Mouse (Mus musculus) CD8-positive naive resting alpha-beta T cell, adult 2 months (primary cell): ENCODE measurements around the gene B230217C12Rik.
"Not testable (repeated sequence)": the region's sequence is repeated elsewhere in the genome, so short reads cannot be mapped to it uniquely, and the experiment has no call there.

Experiments used
- DNase-seq, 2 experiments: peaks; one replicate each; pipeline ENCODE4 v3.0.0; 2022; ENCODE audit warnings: low read depth in 2 of 2, low spot score in 2 of 2

B230217C12Rik gene

DNA sequence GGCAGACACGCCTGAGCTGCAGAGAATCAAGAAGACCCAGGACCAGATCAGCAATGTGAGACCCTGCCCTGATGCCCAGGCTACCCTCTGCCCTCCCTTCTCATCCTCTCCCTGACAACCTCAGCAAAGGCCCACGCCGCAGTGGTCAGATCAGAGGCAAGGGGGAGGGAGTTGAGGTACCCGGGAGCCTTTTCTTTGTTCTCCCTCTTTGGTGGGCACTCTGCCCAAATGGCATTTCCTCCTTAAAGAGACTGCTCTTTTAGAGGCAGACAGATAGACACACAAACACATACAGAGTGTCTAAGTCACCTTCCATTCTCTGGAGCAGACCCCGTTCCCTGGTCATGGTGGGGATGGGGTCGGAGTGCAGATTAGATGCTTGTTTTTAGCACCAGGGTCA is 15.7 kb upstream of the B230217C12Rik start:
- no peak for DNase-seq

DNA sequence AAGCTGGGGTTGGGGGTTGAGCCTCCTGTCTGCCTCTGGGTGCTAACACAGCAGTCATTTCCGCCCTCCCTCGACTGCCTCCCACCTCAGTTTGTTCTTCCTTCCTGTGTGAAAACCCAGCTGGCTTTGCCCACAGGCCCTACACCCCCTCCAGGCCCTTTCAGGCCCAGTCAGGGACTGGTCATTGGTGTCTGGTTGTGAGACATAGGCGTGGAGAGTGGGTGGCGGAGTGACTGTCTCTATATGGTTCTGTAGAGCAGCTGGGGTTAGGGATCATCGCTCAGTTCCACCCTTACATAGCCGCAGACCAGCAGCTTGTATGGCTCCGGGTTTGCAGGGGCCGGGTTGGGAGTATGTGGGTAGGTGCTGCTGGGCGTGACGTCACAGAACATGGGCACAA is 15.3 kb upstream of the B230217C12Rik start:
- DNase-seq = peak; percentile 59 to 63

DNA sequence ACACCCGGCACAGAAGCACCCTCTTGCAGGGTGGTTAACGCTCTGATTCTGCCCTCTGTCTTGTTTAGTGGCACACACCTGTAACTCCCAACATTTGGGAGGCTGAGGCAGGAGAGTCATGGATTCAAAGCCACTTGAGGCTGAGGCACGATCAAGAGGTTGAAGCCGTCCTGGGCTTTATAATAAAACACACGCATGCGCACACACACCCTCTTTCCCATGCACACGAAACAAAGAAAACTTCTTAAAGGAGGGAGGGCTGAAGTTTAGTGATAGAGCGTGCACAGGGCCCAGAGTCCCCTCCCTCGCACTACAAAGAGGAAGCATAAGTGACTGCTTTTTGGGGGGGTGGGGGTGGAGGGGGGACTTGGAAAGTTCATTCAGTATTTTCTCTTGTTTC is 14.6 kb upstream of the B230217C12Rik start:
- DNase-seq = no peak

DNA sequence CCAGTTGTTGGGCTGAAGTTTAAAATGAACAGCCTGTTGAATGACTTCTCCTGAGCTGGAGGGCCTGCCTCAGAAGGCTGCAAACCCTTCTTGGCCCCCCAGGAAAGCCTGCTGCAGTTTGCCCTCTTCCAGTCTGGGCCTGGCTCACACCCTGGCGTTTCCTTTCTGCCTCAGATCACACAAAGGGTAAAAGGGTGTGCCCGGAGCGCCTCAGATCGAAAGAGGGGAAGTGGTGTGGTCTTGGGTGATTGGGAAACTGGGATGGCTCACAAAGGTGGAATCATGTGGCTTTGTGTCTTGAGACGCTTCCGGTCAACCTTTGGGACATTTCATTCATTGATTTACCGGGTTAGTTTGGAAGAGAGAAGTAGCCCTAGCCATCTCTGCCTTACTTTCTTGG is 14.2 kb upstream of the B230217C12Rik start:
- no peak for DNase-seq

DNA sequence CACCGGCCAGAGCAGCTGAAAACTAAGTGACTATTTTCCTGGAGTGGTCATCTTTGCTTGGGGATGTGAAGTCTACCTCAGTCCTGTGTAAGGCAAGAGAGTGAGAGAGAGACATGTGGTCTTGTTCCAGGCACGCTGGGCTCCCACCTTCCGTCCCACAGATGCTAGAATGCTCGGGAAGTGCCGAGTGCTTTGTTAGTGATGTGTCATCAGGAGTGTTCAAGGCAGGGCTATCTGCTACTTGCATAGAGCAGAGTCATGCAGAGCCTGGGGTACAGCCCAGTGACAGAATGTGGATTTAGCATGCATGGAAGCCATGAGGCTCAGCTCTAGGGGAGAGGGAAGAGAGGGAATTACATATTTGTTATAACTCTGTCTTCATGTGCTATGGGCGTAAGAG is 12.9 kb upstream of the B230217C12Rik start:
- no peak for DNase-seq

DNA sequence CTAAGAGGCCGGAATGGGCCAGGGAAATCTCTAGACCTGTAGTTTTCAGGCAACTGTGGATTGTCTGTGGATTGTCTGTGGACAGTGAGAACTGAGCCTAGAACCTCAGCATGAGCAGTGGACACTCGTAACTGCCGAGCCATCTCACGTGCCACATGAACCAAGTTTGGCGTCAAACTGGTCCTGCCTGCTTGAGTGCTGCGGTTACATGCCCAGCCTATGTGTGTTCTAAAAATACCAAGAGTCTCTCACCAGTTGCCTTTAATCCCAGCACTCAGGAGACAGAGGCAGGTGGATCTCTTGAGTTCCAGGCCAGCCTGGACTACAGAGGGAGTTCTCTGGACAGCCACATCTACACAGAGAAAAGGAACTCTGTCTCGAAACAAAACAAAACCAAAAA is 11.2 kb upstream of the B230217C12Rik start:
- DNase-seq = no peak

DNA sequence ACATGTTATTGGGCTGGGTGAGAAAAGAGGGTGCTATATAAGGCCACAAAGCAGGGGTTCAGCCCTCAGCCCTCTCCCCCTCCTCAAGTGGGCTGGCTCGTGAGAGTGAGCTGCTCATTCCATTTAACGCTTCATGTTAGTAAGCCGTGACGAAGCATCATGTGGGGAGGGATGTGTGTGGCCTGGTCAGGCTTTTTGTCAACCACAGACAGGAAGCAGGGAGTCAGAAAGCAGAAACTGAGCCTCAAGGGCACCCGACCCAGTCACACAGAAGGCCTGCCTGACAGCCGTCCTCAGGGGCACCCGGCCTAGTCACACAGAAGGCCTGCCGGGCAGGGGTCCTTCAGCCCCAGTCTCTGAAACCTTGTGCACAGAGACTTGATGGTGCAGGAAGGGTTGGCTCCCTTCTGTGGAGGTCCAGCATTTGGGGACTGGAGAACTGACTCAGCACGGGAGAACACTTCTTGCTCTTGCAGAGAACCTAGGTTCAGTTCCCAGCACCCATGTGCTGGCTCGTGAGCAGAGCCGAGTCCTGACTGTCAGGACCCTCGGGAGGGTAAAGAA is 10.6 kb upstream of the B230217C12Rik start:
- DNase-seq = no peak

DNA sequence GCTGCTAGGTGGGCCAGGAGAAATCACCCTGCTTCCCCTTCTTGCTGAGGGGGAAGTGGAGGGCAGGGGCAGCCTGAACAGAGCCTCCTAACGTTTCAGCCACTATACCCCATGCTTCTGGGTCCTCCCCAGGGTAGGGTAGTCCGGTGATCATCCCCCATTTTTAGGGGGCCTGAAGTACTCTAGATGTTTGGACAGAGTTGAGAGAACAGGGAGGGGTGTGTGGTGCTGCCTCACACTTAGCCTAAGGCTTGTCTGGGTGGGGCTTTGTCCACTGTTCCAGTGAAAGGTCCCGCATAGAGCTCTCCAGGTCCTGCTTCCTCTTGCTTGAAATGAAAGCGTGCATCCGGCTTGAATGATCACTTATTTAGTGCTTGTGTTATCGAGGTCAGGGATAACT is 10.1 kb upstream of the B230217C12Rik start:
- no peak for DNase-seq

DNA sequence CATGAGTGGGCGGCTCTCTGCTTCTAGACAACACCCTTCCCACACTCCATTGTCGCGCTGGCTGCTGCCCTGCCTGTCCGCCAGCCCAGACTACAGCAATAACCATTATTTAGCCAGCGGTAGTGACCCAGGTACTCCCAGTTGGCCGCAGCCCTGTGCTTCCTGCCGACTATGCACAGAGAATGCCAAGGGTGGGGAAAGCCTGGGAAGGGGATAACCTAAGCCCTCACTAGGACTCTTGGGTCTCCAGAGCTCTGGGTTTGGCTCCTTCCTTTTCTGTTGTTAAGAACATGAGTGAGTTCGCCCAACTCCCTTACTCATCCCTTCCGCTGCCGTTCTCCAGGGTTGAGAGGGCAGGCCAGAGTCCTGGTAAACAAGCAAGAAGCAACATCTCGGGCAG is 8.6 kb upstream of the B230217C12Rik start:
- no peak for DNase-seq

DNA sequence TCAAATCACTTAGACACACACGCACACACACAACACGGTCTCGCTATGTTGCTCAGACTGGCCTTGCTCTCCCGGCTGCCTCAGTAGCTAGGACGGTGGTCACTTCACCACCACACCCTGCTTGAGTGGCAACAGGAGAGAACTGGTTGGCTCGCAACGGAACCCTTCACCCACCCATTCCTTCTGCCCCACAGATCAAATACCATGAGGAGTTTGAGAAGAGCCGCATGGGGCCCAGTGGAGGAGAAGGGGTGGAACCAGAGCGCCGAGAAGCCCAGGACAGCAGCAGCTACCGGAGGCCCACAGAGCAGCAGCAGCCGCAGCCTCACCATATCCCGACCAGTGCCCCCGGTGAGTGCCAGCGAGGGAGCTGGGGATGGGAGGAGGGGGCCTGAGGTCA is 7.2 kb upstream of the B230217C12Rik start:
- no peak for DNase-seq

DNA sequence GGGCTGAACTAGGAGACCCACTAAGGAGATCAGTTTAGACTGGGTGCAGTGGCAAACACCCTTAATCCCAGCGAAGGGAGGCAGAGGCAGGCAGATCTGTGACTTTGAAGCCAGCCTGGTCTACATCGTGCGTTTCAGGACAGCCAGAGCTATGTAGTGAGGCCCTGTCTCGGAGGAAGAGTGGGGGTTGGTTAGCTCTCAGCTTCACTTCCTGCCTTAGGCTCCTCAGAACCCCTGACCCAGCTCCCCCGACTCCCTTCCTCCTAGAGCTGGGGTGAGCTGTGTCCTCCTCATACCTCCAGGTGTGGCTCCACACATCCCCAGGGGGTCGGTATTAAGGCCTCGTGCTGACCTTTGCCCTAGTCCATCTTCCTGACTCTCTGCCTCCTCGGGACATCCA is 4.0 kb upstream of the B230217C12Rik start:
- DNase-seq = no peak

DNA sequence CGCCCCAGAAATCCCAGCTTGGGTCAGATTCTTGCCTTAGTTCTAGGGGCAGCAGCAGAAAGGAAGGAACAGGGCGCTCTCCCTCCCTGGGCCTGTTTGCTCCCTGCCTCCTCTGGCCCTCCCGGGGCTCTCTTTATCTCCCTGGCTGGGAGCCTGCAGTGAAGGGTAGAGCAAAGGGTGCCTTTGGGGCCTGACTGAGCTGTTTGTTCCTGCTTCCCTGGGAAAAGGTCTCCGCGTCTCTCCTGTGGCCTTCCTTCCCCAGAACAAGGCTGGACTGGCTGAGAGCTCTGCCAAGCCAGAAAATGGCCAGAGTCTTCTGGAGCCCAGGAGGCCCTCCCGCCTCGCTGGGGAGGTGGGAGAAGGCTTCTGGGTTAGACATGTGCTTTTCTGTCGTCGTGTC is 3.5 kb upstream of the B230217C12Rik start:
- DNase-seq = not testable (repeated sequence)

DNA sequence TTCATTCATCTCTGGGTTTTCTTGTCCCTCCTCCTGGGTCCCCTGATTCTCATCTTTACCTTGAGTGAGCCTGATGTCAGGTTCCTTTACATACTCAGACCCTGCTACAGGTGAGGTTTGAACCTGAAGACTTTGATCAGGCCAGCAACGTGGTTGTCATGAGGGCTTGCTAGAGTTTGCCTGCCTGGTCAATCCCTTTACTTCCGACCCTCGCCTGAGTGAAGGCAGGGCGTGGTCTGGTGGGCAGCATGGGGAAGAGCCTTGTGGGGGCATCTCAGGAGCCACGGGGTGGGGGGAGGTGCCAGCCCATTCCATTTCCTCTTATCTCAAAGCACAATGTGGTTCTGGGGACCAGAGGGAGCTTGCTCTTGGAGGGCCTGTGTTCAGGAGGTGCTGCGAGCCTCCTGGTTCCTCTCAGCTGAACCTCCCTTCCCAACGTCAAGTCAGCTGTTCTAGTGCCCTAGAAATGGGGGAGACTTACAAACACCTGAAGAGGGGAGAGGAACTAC is 2.9 kb upstream of the B230217C12Rik start:
- DNase-seq = no peak

DNA sequence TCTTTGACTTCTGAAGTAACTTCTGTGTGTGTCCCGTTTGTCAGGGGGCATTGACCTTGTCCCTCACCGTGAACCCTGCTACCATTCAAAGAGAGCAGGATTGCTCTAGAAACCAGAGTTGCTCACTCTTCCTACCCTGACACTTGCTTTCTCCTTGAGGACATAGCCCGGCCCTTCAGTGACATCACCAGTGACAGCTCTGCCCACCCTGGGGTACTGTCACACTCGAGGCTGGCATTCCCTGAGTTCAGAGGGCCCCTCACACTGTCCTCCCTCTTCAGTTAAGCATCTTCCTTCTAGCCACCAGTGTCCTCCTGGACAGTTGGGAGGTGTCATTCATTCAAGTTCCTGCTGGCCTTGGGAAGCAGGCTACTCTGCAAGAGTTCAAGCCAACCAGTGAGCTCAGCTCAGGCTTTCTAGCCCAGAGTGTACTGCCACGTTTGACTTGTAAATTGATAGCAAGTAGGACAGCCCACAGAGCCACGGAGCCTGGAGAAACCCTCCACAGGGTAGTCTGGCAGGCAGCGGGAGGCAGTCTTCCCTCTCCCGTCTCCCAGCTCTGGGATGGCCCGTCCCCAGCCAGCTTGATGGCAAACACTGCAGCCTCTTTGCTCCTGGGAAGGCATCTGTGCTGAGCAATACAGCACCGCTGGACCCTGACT is 1.7 kb upstream of the B230217C12Rik start:
- no peak for DNase-seq

DNA sequence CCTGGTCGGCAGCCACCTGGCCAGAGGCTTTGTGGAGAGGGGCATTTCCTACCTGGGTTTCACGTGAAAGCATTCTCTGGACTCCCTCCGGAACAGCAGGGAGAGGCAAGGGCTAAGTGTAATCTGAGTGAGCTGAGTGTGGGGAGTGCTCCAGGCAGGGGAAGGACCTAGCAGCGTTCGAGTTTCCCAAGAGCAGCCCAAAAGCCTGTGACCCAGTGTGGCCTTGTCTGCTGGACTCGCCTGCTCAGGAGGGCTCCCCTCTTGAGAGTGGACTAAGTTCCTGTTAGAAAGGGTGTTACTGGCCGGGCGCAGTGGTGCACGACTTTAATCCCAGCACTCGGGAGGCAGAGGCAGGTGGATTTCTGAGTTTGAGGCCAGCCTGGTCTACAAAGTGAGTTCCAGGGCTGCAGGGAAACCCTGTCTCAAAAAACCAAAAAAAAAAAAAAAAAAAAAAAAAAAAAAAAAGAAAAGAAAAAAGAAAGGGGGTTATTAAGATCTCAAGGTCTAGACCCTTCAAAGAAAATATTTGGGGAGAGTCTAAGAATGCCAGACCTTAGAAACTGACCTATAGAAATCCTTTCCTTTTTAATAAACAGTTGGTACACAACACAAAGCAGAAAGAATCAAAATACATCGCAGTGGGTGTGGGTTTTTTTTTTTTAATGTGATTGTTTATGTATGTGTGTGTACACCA is 992 bp upstream of the B230217C12Rik start:
- no peak for DNase-seq

DNA sequence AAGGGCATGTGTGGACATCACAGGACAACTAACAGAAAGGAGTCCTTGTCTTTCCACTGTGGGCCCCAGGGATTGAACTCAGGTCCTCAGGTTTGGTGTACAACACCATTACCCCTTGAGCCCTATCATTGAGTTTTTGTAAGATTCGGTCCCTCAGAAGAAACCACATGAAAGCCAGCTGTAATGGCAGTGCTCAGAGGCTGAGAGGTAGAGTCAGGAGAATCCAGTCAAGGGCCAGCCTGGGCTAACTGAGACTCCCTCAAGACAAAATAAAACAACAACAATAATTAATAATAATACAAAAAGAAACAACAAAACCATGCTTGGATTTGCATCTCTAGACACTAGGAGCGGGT is 467 bp upstream of the B230217C12Rik start:
- no peak for DNase-seq

DNA sequence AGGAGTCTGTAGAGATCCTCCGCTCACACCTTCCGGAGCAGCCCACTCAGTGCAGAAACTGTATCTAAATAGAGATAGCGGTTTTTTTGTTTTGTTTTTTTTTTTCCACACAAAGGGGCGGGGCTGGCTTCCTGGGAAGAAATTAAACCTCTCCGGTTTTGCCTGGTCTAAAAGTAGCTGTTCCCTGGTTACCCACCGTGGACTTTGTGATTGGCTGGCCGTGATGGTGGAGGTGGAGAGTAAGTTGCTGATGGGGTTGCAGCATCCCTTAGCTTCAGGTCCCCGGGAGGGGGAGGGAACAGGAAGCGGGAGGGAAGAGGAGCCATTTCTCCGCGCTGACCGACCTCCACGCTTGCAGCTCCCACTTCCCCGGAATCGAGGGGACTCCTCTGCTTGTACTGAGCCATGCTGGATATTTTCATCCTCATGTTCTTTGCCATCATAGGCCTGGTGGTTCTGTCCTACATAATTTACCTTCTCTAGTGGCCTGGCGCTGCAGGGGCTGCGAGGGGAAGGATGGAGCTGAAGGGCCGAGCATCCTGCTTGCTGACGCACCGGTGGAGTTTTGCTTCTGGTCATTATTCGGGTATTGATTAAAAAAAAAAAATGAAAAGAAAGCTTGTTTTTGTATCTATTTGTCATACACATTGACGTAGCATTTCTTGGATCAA is 546 bp downstream of the B230217C12Rik start:
- no peak for DNase-seq

DNA sequence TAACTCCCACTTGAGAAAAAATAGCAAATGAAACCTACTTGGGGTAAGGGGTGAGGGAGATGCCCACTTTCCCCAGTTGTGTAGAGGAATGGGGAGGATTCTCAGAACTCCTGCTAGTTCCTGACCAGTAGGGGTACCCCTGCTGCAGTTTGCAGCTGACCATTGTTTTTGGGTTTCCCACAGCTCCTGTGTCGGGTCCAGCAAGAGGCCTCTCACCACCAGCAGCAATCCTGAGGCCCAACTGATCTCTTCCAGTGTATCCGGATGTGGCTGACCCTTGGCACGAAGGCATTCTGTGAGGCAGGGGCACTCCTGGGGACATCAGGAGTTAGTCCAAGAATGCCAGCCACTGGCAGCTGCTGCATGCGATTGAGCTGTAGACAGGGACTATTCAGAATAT is 1.4 kb downstream of the B230217C12Rik start:
- no peak for DNase-seq

DNA sequence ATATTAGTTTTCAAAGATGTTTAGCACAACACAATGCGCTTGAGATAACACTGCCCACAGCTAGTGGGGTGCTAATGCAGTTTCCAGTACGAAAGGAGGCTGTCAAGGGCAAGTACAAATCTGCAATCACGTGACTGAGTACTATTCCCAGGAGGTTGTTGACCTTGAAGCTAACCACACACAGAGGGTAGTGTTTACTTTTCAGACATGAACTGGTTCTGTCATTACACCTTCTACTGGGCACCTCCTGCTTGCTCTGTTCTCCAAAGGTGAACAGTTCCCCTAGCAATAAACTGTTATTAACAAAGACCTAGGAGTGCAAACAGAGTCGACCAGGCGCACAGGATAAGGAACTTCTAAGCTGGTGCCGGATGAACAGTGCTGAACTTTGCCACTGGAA is 9.8 kb downstream of the B230217C12Rik start:
- DNase-seq = no peak

DNA sequence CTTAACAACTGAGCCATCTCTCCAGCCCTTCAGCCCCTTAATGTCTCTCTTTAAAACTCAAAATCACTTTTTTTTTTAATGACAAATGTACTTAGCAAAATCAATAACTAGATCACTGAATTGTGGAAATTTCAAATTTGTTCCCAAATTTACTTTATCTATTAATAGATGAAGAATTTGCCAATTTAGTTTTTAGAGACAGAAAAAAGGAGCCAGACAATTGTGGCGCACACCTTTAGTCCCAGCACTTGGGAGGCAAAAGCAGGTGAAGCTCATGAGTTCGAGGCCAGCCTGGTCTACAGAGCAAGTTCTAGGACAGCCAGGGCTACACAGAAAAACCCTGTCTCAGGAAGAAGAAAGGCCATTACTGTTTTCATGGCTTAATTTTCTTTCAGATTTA is 11.0 kb downstream of the B230217C12Rik start:
- DNase-seq = no peak

DNA sequence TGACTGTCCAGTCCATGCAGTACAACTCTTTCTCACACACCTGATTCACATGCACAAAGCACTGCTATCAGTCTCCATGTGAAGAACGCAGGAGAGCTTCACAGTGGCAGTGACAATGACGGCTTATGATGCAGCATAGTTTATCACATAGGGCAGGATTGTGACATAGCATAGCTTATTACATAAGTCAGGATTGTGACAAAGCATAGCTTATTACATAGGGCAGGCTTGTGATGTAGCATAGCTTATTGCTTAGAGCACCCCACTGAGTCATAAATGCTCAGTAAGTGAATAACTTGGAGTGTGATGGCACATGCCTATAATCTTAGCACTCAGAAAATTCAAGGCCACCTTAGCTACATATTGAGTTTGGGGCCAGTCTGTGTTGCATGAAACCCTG is 14.9 kb downstream of the B230217C12Rik start:
- no peak for DNase-seq

DNA sequence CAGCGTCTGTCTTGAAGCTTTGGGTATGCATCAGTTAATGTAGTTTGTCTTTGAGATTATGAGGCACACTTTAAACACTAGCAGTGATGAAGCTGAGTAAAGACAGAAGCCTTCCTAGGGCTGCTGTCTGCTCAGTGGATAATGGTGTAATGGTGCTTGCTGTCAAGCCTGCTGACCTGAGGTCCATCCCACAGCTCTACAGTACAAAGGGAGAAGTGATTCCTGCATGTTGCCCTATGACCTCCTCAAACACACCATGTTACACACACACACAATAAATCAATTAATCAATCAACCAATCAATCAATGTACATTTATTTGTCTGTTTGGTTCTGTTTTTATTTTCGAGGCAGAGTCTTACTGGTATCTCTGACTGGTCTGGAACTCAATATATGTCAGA is 21.6 kb downstream of the B230217C12Rik start:
- no peak for DNase-seq
